8 mouse cellular contexts compared by ENCODE assay signal in genomic region chr5:108312224-108313064, GRCm38 (mm10). TPM values are rescaled to one million over a fixed set of nuclear protein-coding genes. Genes with fewer than 3 reads are reported as not detected.
DNase-seq lines count a peak whose midpoint lies in the region; ATAC-seq and TF ChIP-seq lines count a peak whose summit lies in the region.

Gene Pigg, plus strand, starts transcription at chr5:108312609.

- peak within 1 kb of the TSS; percentile 93 for H3K27ac ChIP-seq in hindbrain, embryonic 10.5 days
- peak within 1 kb of the TSS; percentile 85 for H3K27ac ChIP-seq in lung, postnatal 0 days (ENCODE audit: low read length)

- peaks cover 4% of the 10 kb centered on the region; the same call in 1 of the 2 replicates for H3K36me3 ChIP-seq in hindbrain, embryonic 10.5 days
- H3K36me3 ChIP-seq in lung, postnatal 0 days (ENCODE audit: insufficient read depth, low read length), result no peaks in the 10 kb centered on the region

- TF ChIP-seq EP300 in lung, postnatal 0 days (IDR thresholded peaks at IDR 0.05), result no peak

- peak within 1 kb of the TSS; percentile 88 for H3K4me3 ChIP-seq in hindbrain, embryonic 10.5 days
- peak within 1 kb of the TSS; percentile 78 for H3K4me3 ChIP-seq in lung, postnatal 0 days (ENCODE audit: low read depth, low read length)

- H3K4me1 ChIP-seq in hindbrain, embryonic 10.5 days (replicated peaks), result peaks cover 12% of the 10 kb centered on the region
- H3K4me1 ChIP-seq in lung, postnatal 0 days (ENCODE audit: insufficient read depth, low read depth, low read length), result peaks cover 4% of the 10 kb centered on the region; the same call in 1 of the 2 replicates

- H3K9me3 ChIP-seq in hindbrain, embryonic 10.5 days, result no peaks in the 10 kb centered on the region
- H3K9me3 ChIP-seq in lung, postnatal 0 days (ENCODE audit: low read length), result no peaks in the 10 kb centered on the region

- DNase-seq in MEL-GATA-1-ER (ENCODE audit: extremely low read depth, low read depth), result peak; percentile 74
- DNase-seq in cerebellum, adult 8-10 months, result peak; percentile 90
- DNase-seq in hindbrain, embryonic 10.5 days (ENCODE audit: low spot score), result peak; percentile 93
- peak; percentile 92 for DNase-seq in layer of hippocampus, adult 9-11 months
- peak; percentile 95 for DNase-seq in lung, postnatal 0 days (ENCODE audit: low spot score)
- DNase-seq in ovary, postnatal 14 days (ENCODE audit: low spot score), result peak; percentile 88
- peak; percentile 88 for DNase-seq in thymus, postnatal 14 days

- WGBS in hindbrain, embryonic 10.5 days, result under 1% methylated on average over 57 of the region's 57 CpGs
- WGBS in lung, postnatal 0 days, result under 1% methylated on average over 53 of the region's 57 CpGs

- ATAC-seq in frontal cortex, adult (ENCODE audit: low TSS enrichment), result peak; percentile 99
- ATAC-seq in lung, postnatal 0 days, result peak; percentile 99

- H3K27me3 ChIP-seq in hindbrain, embryonic 10.5 days (ENCODE audit: insufficient read depth, poor library complexity, severe bottlenecking), result no peaks in the 10 kb centered on the region
- no peaks in the 10 kb centered on the region for H3K27me3 ChIP-seq in lung, postnatal 0 days (replicated peaks; ENCODE audit: insufficient read depth, low read length)

- H3K9ac ChIP-seq in lung, postnatal 0 days (replicated peaks; ENCODE audit: low read depth), result peak within 1 kb of the TSS; percentile 77

- peak within 1 kb of the TSS; percentile 85 for H3K4me2 ChIP-seq in lung, postnatal 0 days (replicated peaks; ENCODE audit: low read depth, low read length)

- peak; percentile 35 for TF ChIP-seq CTCF in lung, postnatal 0 days (IDR thresholded peaks at IDR 0.05)

RNA-seq across cellular contexts. Expression of gene Pigg, which starts in this region (rescaled TPM):
- polyA plus RNA-seq in hindbrain, embryonic 10.5 days (2016; fragmentation: Nextera tagmentation; extraction: Ambion mirVana), result 5.8 and 6.0 TPM in 2 replicates
- 4.6 and 6.4 TPM in 2 replicates for polyA plus RNA-seq in lung, postnatal 0 days (2015; fragmentation: Nextera tagmentation; extraction: Ambion mirVana)

Comparison
In these comparisons a context has a peak if more than half of its experiments do, and no peak if none do; other contexts are left out.
1. Peak in every context shown above with its lines: DNase-seq, ATAC-seq, H3K4me3 ChIP-seq and H3K27ac ChIP-seq.